Mouse (Mus musculus) liver, embryonic 14.5 days (tissue): ENCODE results near the gene Neurl1a. TPM values are rescaled to one million over a fixed set of nuclear protein-coding genes. Genes with fewer than 3 reads are reported as not detected.

Experiments used
- ATAC-seq: fragments of 200-750 bp; cut with Nextera tagmentation; 2 replicates; pipeline ENCODE4 v1.8.0; 2017; ENCODE audit warnings: moderate number of reproducible peaks, mild to moderate bottlenecking, moderate library complexity; ENCODE audit not compliant: insufficient read depth
- DNase-seq, 3 experiments: peaks; one replicate each; pipeline ENCODE4 v3.0.0-alpha.2; 2012 to 2013; ENCODE audit warnings: low read depth in 3 of 3, low spot score in 3 of 3
- H3K27ac ChIP-seq: fragments of 300-500 bp; sonication (generic); 2 replicates; pipeline ENCODE4 v1.5.1; 2014; ENCODE audit warnings: moderate library complexity, mild to moderate bottlenecking, control low read depth, inconsistent platforms
- H3K27me3 ChIP-seq: fragments of 300-500 bp; sonication (generic); 2 replicates; pipeline ENCODE4 v1.6.1; 2014; ENCODE audit warnings: mild to moderate bottlenecking, low read length, moderate library complexity; ENCODE audit not compliant: control insufficient read depth, insufficient read depth
- H3K36me3 ChIP-seq: fragments of 300-500 bp; sonication (generic); replicated peaks from 2 replicates; pipeline ENCODE4 v1.6.1; 2014; ENCODE audit warnings: low read depth; ENCODE audit not compliant: control insufficient read depth, insufficient read depth
- H3K4me1 ChIP-seq, 2 experiments: fragments of 200-500 bp in 1 of 2; fragments of 300-500 bp in 1 of 2; sonication (generic) in 1 of 2; replicated peaks; 2 replicates each; pipeline ENCODE4 v1.6.1; 2012 to 2014; ENCODE audit warnings: antibody characterized with exemption in 1 of 2, inconsistent platforms in 1 of 2, low read length in 1 of 2; ENCODE audit not compliant: control insufficient read depth in 2 of 2, insufficient read depth in 2 of 2
- H3K4me2 ChIP-seq: fragments of 300-500 bp; sonication (generic); 2 replicates; pipeline ENCODE4 v1.6.1; 2014; ENCODE audit warnings: low read depth, mild to moderate bottlenecking, control low read depth, moderate library complexity
- H3K4me3 ChIP-seq, 2 experiments: fragments of 200-500 bp in 1 of 2; fragments of 300-500 bp in 1 of 2; sonication (generic) in 1 of 2; 2 replicates each; pipeline ENCODE4 v1.5.1; 2012 to 2014; ENCODE audit warnings: low read depth in 2 of 2, low read length in 2 of 2, mild to moderate bottlenecking in 2 of 2, control low read depth in 1 of 2, inconsistent platforms in 1 of 2, moderate library complexity in 1 of 2; ENCODE audit not compliant: insufficient read depth in 1 of 2
- H3K9ac ChIP-seq: fragments of 300-500 bp; sonication (generic); replicated peaks from 2 replicates; pipeline ENCODE4 v1.6.1; 2014; ENCODE audit warnings: mild to moderate bottlenecking, control low read depth, moderate library complexity
- H3K9me3 ChIP-seq: fragments of 300-500 bp; sonication (generic); 2 replicates; pipeline ENCODE4 v1.6.1; 2016; ENCODE audit warnings: low read length, mixed read lengths; ENCODE audit not compliant: control insufficient read depth
- CTCF ChIP-seq: IDR thresholded peaks from 2 replicates; pipeline ENCODE4 v1.5.1; 2016; ENCODE audit warnings: antibody characterized with exemption, low read depth, control low read depth
- EP300 ChIP-seq: IDR thresholded peaks from 2 replicates; pipeline ENCODE4 v1.6.1; 2016; ENCODE audit warnings: antibody characterized with exemption, low read depth
- WGBS: fragments of 180-500 bp; shearing (Covaris S2); extraction: QIAGEN DNeasy Blood & Tissue Kit; methylation state at CpG from one replicate; pipeline ENCODE4 v1.1.7; 2014; ENCODE audit not compliant: insufficient replicate concordance; 5-methylcytosine and 5-hydroxymethylcytosine counted together
- polyA plus RNA-seq, 2 experiments: library from polyadenylated mRNA; depleted of rRNA in 1 of 2; stranded (reverse) in 1 of 2; unstranded in 1 of 2; fragments of >200 nt; fragmentation: Nextera tagmentation in 1 of 2; extraction: Ambion mirVana in 1 of 2; gene quantifications; 2 replicates each; pipeline versions ENCODE4 v1.2.1 to v1.2.3; 2012 to 2014

Neurl1a gene
- polyA plus RNA-seq, 2 experiments: 0.53 to 0.70 TPM

GRCm38 (mm10) chr19:47184736-47185135, 6.1 kb downstream of the Neurl1a start:
- H3K4me2 ChIP-seq: no peak overlapping the region
- no peaks in the 10 kb centered on the region for H3K4me1 ChIP-seq
- DNase-seq: no peak
- 36% methylated on average over 4 of the region's 4 CpGs for WGBS
- no peak overlapping the region for H3K27ac ChIP-seq
- ATAC-seq: no peak
- no peaks in the 10 kb centered on the region for H3K9me3 ChIP-seq
- TF ChIP-seq EP300 (no peak), CTCF (no peak)
- peaks cover 16% of the 10 kb centered on the region for H3K27me3 ChIP-seq
- no peak overlapping the region for H3K4me3 ChIP-seq
- H3K9ac ChIP-seq: no peak overlapping the region
- H3K36me3 ChIP-seq: no peaks in the 10 kb centered on the region

- Histone ChIP-seq H3K27me3 (no peaks in the 10 kb centered on the region; the same call in 1 of the 2 replicates), H3K4me1 (no peaks in the 10 kb centered on the region), H3K36me3 (no peaks in the 10 kb centered on the region), H3K4me3 (no peak overlapping the region), H3K4me2 (no peak overlapping the region), H3K9me3 (no peaks in the 10 kb centered on the region), H3K27ac (no peak overlapping the region), H3K9ac (no peak overlapping the region)
- DNase-seq: no peak
- ATAC-seq: no peak
- no peak for TF ChIP-seq CTCF
- 39% methylated on average over 15 of the region's 15 CpGs for whole genome bisulfite sequencing
These were observed 8.1 kb downstream of the Neurl1a start for GRCm38 (mm10) chr19:47186514-47187275.

GRCm38 (mm10) chr19:47188515-47189128, 10.0 kb downstream of the Neurl1a start:
- ATAC-seq (no peak), DNase-seq (no peak)
- no peaks in the 10 kb centered on the region for H3K36me3 ChIP-seq
- H3K4me3 ChIP-seq: no peak overlapping the region
- no peaks in the 10 kb centered on the region for H3K9me3 ChIP-seq
- no peak for TF ChIP-seq CTCF
- TF ChIP-seq EP300: no peak
- no peaks in the 10 kb centered on the region for H3K27me3 ChIP-seq
- no peak overlapping the region for H3K4me2 ChIP-seq
- WGBS: 57% methylated on average over 11 of the region's 11 CpGs
- no peaks in the 10 kb centered on the region for H3K4me1 ChIP-seq
- H3K9ac ChIP-seq: no peak overlapping the region
- no peak overlapping the region for H3K27ac ChIP-seq

GRCm38 (mm10) chr19:47192158-47192557, 13.5 kb downstream of the Neurl1a start:
- Histone ChIP-seq H3K9ac (no peak overlapping the region), H3K36me3 (no peaks in the 10 kb centered on the region), H3K9me3 (no peaks in the 10 kb centered on the region), H3K4me1 (no peaks in the 10 kb centered on the region), H3K27me3 (no peaks in the 10 kb centered on the region), H3K27ac (no peak overlapping the region), H3K4me3 (no peak overlapping the region), H3K4me2 (no peak overlapping the region)
- no peak for DNase-seq
- WGBS: 80% methylated on average over 5 of the region's 5 CpGs
- no peak for ATAC-seq
- TF ChIP-seq EP300 (no peak), CTCF (no peak)

- H3K9me3 ChIP-seq: no peaks in the 10 kb centered on the region
- no peaks in the 10 kb centered on the region for H3K36me3 ChIP-seq
- ATAC-seq (no peak), DNase-seq (no peak)
- H3K27ac ChIP-seq: no peak overlapping the region
- no peaks in the 10 kb centered on the region for H3K4me1 ChIP-seq
- 61% methylated on average over 13 of the region's 13 CpGs for WGBS
- TF ChIP-seq CTCF (no peak), EP300 (no peak)
- H3K4me2 ChIP-seq: no peak overlapping the region
- H3K27me3 ChIP-seq: no peaks in the 10 kb centered on the region
- H3K9ac ChIP-seq: no peak overlapping the region
- H3K4me3 ChIP-seq: no peak overlapping the region
These were observed 20.2 kb downstream of the Neurl1a start for GRCm38 (mm10) chr19:47198671-47199350.
